Comparison of ENCODE assay signal across 9 mouse cellular contexts in the genomic region with DNA sequence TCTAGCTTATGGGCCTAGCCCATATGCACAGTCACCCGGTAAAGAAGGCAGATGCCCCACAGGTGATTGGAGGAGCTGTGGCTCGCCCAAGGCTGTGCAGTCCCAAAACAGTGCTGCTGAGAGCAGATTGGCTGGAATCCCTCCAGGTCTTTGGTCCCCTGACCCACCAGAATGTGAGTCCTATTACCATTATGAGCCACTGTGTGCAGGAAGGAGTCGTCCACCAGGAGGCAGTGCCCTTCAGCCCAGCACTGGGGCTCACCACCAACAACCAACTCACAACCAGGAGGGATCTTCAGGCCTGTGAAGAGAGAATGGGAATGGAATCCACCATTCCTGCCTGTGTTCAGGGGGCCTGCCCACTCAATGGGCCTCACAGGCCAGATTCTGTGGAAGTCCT. TPM values are rescaled to one million over a fixed set of nuclear protein-coding genes. Genes with fewer than 3 reads are reported as not detected.
DNase-seq lines count a peak whose midpoint lies in the region; ATAC-seq and TF ChIP-seq lines count a peak whose summit lies in the region.
"Had no signal": no experiment of that assay in that cellular context is flagged by ENCODE, and none has a peak within 500 bp of the region (broad histone marks: within the 10 kb centered on the region; RNA-seq: fewer than 3 reads in every experiment).

No protein-coding gene starts in this region.

- H3K36me3 ChIP-seq in forebrain, embryonic 10.5 days (replicated peaks): peaks cover 49% of the 10 kb centered on the region
- peaks cover 31% of the 10 kb centered on the region for H3K36me3 ChIP-seq in forebrain, embryonic 12.5 days (replicated peaks)
- H3K36me3 ChIP-seq in liver, adult 2 months (ENCODE audit: control insufficient read depth, insufficient read depth, low read length): peaks cover 6% of the 10 kb centered on the region; the same call in 1 of the 2 replicates
- H3K36me3 ChIP-seq in MEL (ENCODE audit: control insufficient read depth in 1 of 2, insufficient read depth in 2 of 2, low read length in 2 of 2): peaks cover 0 to 1% of the 10 kb centered on the region in 2 experiments; a peak in 2 of 4 replicates

- 47% methylated on average over 3 of the region's 3 CpGs for WGBS in forebrain, embryonic 10.5 days
- WGBS in forebrain, embryonic 12.5 days: 35% methylated on average over 3 of the region's 3 CpGs
- WGBS in liver, adult 2 months: 82% methylated on average over 3 of the region's 3 CpGs

- TF ChIP-seq POLR2A in liver, adult 2 months (IDR thresholded peaks at IDR 0.05; ENCODE audit: extremely low read depth, insufficient read depth, low read length): no peak
- no peak for TF ChIP-seq POLR2A in MEL (IDR thresholded peaks at IDR 0.05; ENCODE audit: control insufficient read depth in 1 of 2, insufficient read depth in 1 of 2, low read depth in 1 of 2, low read length in 2 of 2, poor library complexity in 1 of 2)

- peaks cover 35% of the 10 kb centered on the region for H3K27me3 ChIP-seq in forebrain, embryonic 10.5 days (ENCODE audit: poor library complexity, severe bottlenecking)
- peaks cover 32% of the 10 kb centered on the region for H3K27me3 ChIP-seq in forebrain, embryonic 12.5 days
- H3K27me3 ChIP-seq in liver, adult 2 months (ENCODE audit: control insufficient read depth, insufficient read depth, low read length): peaks cover 6% of the 10 kb centered on the region; the same call in 1 of the 2 replicates
- no peaks in the 10 kb centered on the region for H3K27me3 ChIP-seq in MEL (ENCODE audit: control insufficient read depth in 1 of 2, insufficient read depth in 2 of 2, low read length in 2 of 2)

- peak; percentile 75 for TF ChIP-seq CTCF in liver, adult 2 months (IDR thresholded peaks at IDR 0.05; ENCODE audit: low read depth, low read length)
- TF ChIP-seq CTCF in MEL (IDR thresholded peaks at IDR 0.05 in 2 of 3, conservative IDR thresholded peaks at IDR 0.05 in 1 of 3; ENCODE audit: control insufficient read depth in 1 of 3, insufficient read depth in 1 of 3, low read depth in 2 of 3, low read length in 3 of 3, poor library complexity in 1 of 3, severe bottlenecking in 1 of 3): peak; percentile 59 to 75 (median 74)

- H3K4me1 ChIP-seq in forebrain, embryonic 10.5 days: peaks cover 28% of the 10 kb centered on the region
- H3K4me1 ChIP-seq in forebrain, embryonic 12.5 days: peaks cover 31% of the 10 kb centered on the region
- H3K4me1 ChIP-seq in liver, adult 2 months (ENCODE audit: control insufficient read depth, insufficient read depth, low read length): no peaks in the 10 kb centered on the region; the same call in 1 of the 2 replicates
- H3K4me1 ChIP-seq in MEL (ENCODE audit: control insufficient read depth in 1 of 2, insufficient read depth in 2 of 2, low read length in 2 of 2): peaks cover 0 to 9% of the 10 kb centered on the region in 2 experiments; a peak in 2 of 4 replicates

- TF ChIP-seq EP300 in MEL (IDR thresholded peaks at IDR 0.05; ENCODE audit: low read depth in 1 of 2, low read length in 2 of 2): no peak

- H3K27ac ChIP-seq in forebrain, embryonic 10.5 days: no peak overlapping the region
- H3K27ac ChIP-seq in forebrain, embryonic 12.5 days: no peak overlapping the region
- H3K27ac ChIP-seq in liver, adult 2 months (replicated peaks; ENCODE audit: insufficient read depth, low read depth, low read length): no peak overlapping the region
- H3K27ac ChIP-seq in MEL (ENCODE audit: control insufficient read depth, low read depth, low read length): no peak overlapping the region

- peak; percentile 30 for DNase-seq in forebrain, embryonic 10.5 days (ENCODE audit: extremely low spot score, low spot score)
- no peak for DNase-seq in liver, adult 2 months (ENCODE audit: extremely low read depth, low read depth, low spot score)
- DNase-seq in liver: no peak
- DNase-seq in MEL (ENCODE audit: low read depth, low spot score): peak; percentile 51
- peak; percentile 28 for DNase-seq in retina, postnatal 7 days (ENCODE audit: low read depth, low spot score)
- no peak for DNase-seq in c-Kit-positive CD71-positive TER-119-positive erythroid progenitor cells, embryonic 14.5 days (ENCODE audit: low spot score)

- no peak overlapping the region; the same call in 1 of the 2 replicates for H3K9ac ChIP-seq in forebrain, embryonic 12.5 days
- H3K9ac ChIP-seq in liver, adult 2 months (ENCODE audit: low read depth, low read length): no peak overlapping the region
- H3K9ac ChIP-seq in MEL (ENCODE audit: control insufficient read depth, low read depth, low read length, poor library complexity, severe bottlenecking): no peak overlapping the region

- peak; percentile 54 for TF ChIP-seq RAD21 in MEL (IDR thresholded peaks at IDR 0.05; ENCODE audit: low read depth, low read length)

- no peaks in the 10 kb centered on the region for H3K79me2 ChIP-seq in liver, adult 2 months (ENCODE audit: control insufficient read depth, insufficient read depth, low read length)
- H3K79me2 ChIP-seq in MEL (ENCODE audit: control insufficient read depth, insufficient read depth, low read length, poor library complexity): no peaks in the 10 kb centered on the region

- no peak overlapping the region for H3K4me2 ChIP-seq in forebrain, embryonic 12.5 days

- ATAC-seq in forebrain, embryonic 12.5 days (ENCODE audit: low FRiP score): no peak
- ATAC-seq in erythroid progenitor cell, adult 5-6 weeks (replicated peaks; ENCODE audit: low FRiP score, poor library complexity, severe bottlenecking): 0 out of 2 replicates have a peak, but pooled peaks have one; percentile 16

- H3K9me3 ChIP-seq in forebrain, embryonic 10.5 days: no peaks in the 10 kb centered on the region
- H3K9me3 ChIP-seq in forebrain, embryonic 12.5 days: no peaks in the 10 kb centered on the region
- H3K9me3 ChIP-seq in MEL (replicated peaks; ENCODE audit: insufficient read depth, low read length): no peaks in the 10 kb centered on the region

- no peak overlapping the region for H3K4me3 ChIP-seq in forebrain, embryonic 10.5 days
- H3K4me3 ChIP-seq in forebrain, embryonic 12.5 days (replicated peaks): no peak overlapping the region
- H3K4me3 ChIP-seq in liver, adult 2 months (ENCODE audit: insufficient read depth, low read depth, low read length): no peak overlapping the region
- no peak overlapping the region for H3K4me3 ChIP-seq in MEL (ENCODE audit: control insufficient read depth in 1 of 2, insufficient read depth in 1 of 2, low read depth in 2 of 2, low read length in 2 of 2)

RNA-seq across cellular contexts. Expression of gene Asphd1, which starts 2.9 kb away (rescaled TPM):
- polyA plus RNA-seq in forebrain, embryonic 10.5 days (2016; fragmentation: Nextera tagmentation; extraction: Ambion mirVana): 0.21 TPM in 1 of 2 replicates, not detected in the other
- polyA plus RNA-seq in forebrain, embryonic 12.5 days (2016; fragmentation: Nextera tagmentation; extraction: Ambion mirVana): 1.5 TPM in 2 replicates
- total RNA-seq in liver, adult 2 months (2014; rRNA removed): not detected in 2 replicates
- polyA plus RNA-seq in liver, adult 2 months (2012; rRNA removed): not detected in 2 replicates
- 0.15 TPM in 1 of 2 replicates, not detected in the other for total RNA-seq in MEL (2012; rRNA removed)
- under 1 TPM in 1 of 2 experiments, not detected in 1; 0.74 TPM for polyA plus RNA-seq in MEL (2012; ENCODE audit: insufficient read depth in 1 of 2, insufficient read length in 2 of 2, low read depth in 1 of 2, low replicate concordance in 2 of 2, missing spikeins in 1 of 2)
- not detected in 2 replicates for total RNA-seq in erythroid progenitor cell, adult 5-6 weeks (2015; ENCODE audit: low replicate concordance)
- total RNA-seq in erythroid progenitor cell, adult 5-6 weeks (2017; ENCODE audit: low replicate concordance): not detected in 2 replicates
- polyA plus RNA-seq: heart, embryonic 14.5 days had no signal

RNA-seq across cellular contexts. Expression of gene Sez6l2, which starts 3.8 kb away (rescaled TPM):
- polyA plus RNA-seq in forebrain, embryonic 10.5 days (2016; fragmentation: Nextera tagmentation; extraction: Ambion mirVana): 0.72 and 1.2 TPM in 2 replicates
- 8.6 and 10.5 TPM in 2 replicates for polyA plus RNA-seq in forebrain, embryonic 12.5 days (2016; fragmentation: Nextera tagmentation; extraction: Ambion mirVana)
- total RNA-seq in liver, adult 2 months (2014; rRNA removed): 0.20 and 0.28 TPM in 2 replicates
- polyA plus RNA-seq in liver, adult 2 months (2012; rRNA removed): 0.31 and 0.60 TPM in 2 replicates
- 0.49 and 2.0 TPM in 2 replicates for total RNA-seq in MEL (2012; rRNA removed)
- polyA plus RNA-seq in MEL (2012; ENCODE audit: insufficient read depth in 1 of 2, insufficient read length in 2 of 2, low read depth in 1 of 2, low replicate concordance in 2 of 2, missing spikeins in 1 of 2): 1 to 10 TPM in 1 of 2 experiments, not detected in 1; 6.1 TPM
- not detected in 2 replicates for total RNA-seq in erythroid progenitor cell, adult 5-6 weeks (2015; ENCODE audit: low replicate concordance)
- 0.45 TPM in 1 of 2 replicates, not detected in the other for total RNA-seq in erythroid progenitor cell, adult 5-6 weeks (2017; ENCODE audit: low replicate concordance)

RNA-seq across cellular contexts. Expression of gene Kctd13, which starts 17.9 kb away (rescaled TPM):
- polyA plus RNA-seq in forebrain, embryonic 10.5 days (2016; fragmentation: Nextera tagmentation; extraction: Ambion mirVana): 17.5 and 18.0 TPM in 2 replicates
- 45.3 and 46.4 TPM in 2 replicates for polyA plus RNA-seq in forebrain, embryonic 12.5 days (2016; fragmentation: Nextera tagmentation; extraction: Ambion mirVana)
- total RNA-seq in liver, adult 2 months (2014; rRNA removed): 2.1 and 3.4 TPM in 2 replicates
- 5.8 and 7.6 TPM in 2 replicates for polyA plus RNA-seq in liver, adult 2 months (2012; rRNA removed)
- total RNA-seq in MEL (2012; rRNA removed): 17.7 and 18.1 TPM in 2 replicates
- 10 to 100 TPM in 1 of 2 experiments, not detected in 1; 26.2 TPM for polyA plus RNA-seq in MEL (2012; ENCODE audit: insufficient read depth in 1 of 2, insufficient read length in 2 of 2, low read depth in 1 of 2, low replicate concordance in 2 of 2, missing spikeins in 1 of 2)
- total RNA-seq in erythroid progenitor cell, adult 5-6 weeks (2015; ENCODE audit: low replicate concordance): 21.6 TPM in 1 of 2 replicates, not detected in the other
- total RNA-seq in erythroid progenitor cell, adult 5-6 weeks (2017; ENCODE audit: low replicate concordance): 0.53 and 3.3 TPM in 2 replicates

RNA-seq across cellular contexts. Expression of gene Tmem219, which starts 23.8 kb away (rescaled TPM):
- polyA plus RNA-seq in forebrain, embryonic 10.5 days (2016; fragmentation: Nextera tagmentation; extraction: Ambion mirVana): 22.2 and 24.9 TPM in 2 replicates
- polyA plus RNA-seq in forebrain, embryonic 12.5 days (2016; fragmentation: Nextera tagmentation; extraction: Ambion mirVana): 23.0 and 25.3 TPM in 2 replicates
- total RNA-seq in liver, adult 2 months (2014; rRNA removed): 78.4 and 98.6 TPM in 2 replicates
- polyA plus RNA-seq in liver, adult 2 months (2012; rRNA removed): 94.9 and 120 TPM in 2 replicates
- 18.0 and 18.8 TPM in 2 replicates for total RNA-seq in MEL (2012; rRNA removed)
- 10 to 100 TPM in 1 of 2 experiments, not detected in 1; 34.5 TPM for polyA plus RNA-seq in MEL (2012; ENCODE audit: insufficient read depth in 1 of 2, insufficient read length in 2 of 2, low read depth in 1 of 2, low replicate concordance in 2 of 2, missing spikeins in 1 of 2)
- 3.2 and 5.4 TPM in 2 replicates for total RNA-seq in erythroid progenitor cell, adult 5-6 weeks (2015; ENCODE audit: low replicate concordance)
- 4.0 and 10.4 TPM in 2 replicates for total RNA-seq in erythroid progenitor cell, adult 5-6 weeks (2017; ENCODE audit: low replicate concordance)

RNA-seq across cellular contexts. Expression of gene Cdipt, which starts 29.2 kb away (rescaled TPM):
- polyA plus RNA-seq in forebrain, embryonic 10.5 days (2016; fragmentation: Nextera tagmentation; extraction: Ambion mirVana): 84.6 and 85.7 TPM in 2 replicates
- polyA plus RNA-seq in forebrain, embryonic 12.5 days (2016; fragmentation: Nextera tagmentation; extraction: Ambion mirVana): 78.9 and 79.6 TPM in 2 replicates
- total RNA-seq in liver, adult 2 months (2014; rRNA removed): 41.2 and 42.8 TPM in 2 replicates
- 137 and 141 TPM in 2 replicates for polyA plus RNA-seq in liver, adult 2 months (2012; rRNA removed)
- total RNA-seq in MEL (2012; rRNA removed): 72.5 and 98.4 TPM in 2 replicates
- 100 to 1,000 TPM in 1 of 2 experiments, not detected in 1; 151 TPM for polyA plus RNA-seq in MEL (2012; ENCODE audit: insufficient read depth in 1 of 2, insufficient read length in 2 of 2, low read depth in 1 of 2, low replicate concordance in 2 of 2, missing spikeins in 1 of 2)
- total RNA-seq in erythroid progenitor cell, adult 5-6 weeks (2015; ENCODE audit: low replicate concordance): 29.8 and 30.3 TPM in 2 replicates
- total RNA-seq in erythroid progenitor cell, adult 5-6 weeks (2017; ENCODE audit: low replicate concordance): 19.7 and 27.1 TPM in 2 replicates

Comparison
In these comparisons a context has a peak if more than half of its experiments do, and no peak if none do; other contexts are left out.
1. DNase-seq: peak in forebrain, embryonic 10.5 days (single experiment), MEL (single experiment) and retina, postnatal 7 days (single experiment); none in liver, adult 2 months (single experiment), liver (single experiment) and c-Kit-positive CD71-positive TER-119-positive erythroid progenitor cells, embryonic 14.5 days (single experiment).